Mouse (Mus musculus) intestine, embryonic 16.5 days (tissue): ENCODE results near the gene Gm21983. TPM values are rescaled to one million over a fixed set of nuclear protein-coding genes. Genes with fewer than 3 reads are reported as not detected.

Source experiments
- ATAC-seq: fragments of 200-750 bp; cut with Nextera tagmentation; 2 replicates; pipeline ENCODE4 v1.8.0; 2017; ENCODE audit warnings: moderate TSS enrichment, moderate library complexity
- H3K27ac ChIP-seq: fragments of 300-500 bp; sonication (generic); 2 replicates; pipeline ENCODE4 v1.5.1; 2014; ENCODE audit warnings: mild to moderate bottlenecking, low read length
- H3K27me3 ChIP-seq: fragments of 300-500 bp; sonication (generic); replicated peaks from 2 replicates; pipeline ENCODE4 v1.6.1; 2014; ENCODE audit warnings: low read length, control low read depth, mixed read lengths; ENCODE audit not compliant: control insufficient read depth, insufficient read depth
- H3K36me3 ChIP-seq: fragments of 300-500 bp; sonication (generic); 2 replicates; pipeline ENCODE4 v1.6.1; 2014; ENCODE audit warnings: low read length, control low read depth; ENCODE audit not compliant: control insufficient read depth, insufficient read depth
- H3K4me1 ChIP-seq: fragments of 300-500 bp; sonication (generic); 2 replicates; pipeline ENCODE4 v1.6.1; 2014; ENCODE audit warnings: low read length, control low read depth, mixed read lengths; ENCODE audit not compliant: control insufficient read depth, insufficient read depth
- H3K4me2 ChIP-seq: fragments of 300-500 bp; sonication (generic); 2 replicates; pipeline ENCODE4 v1.6.1; 2014; ENCODE audit warnings: low read depth, low read length, control low read depth
- H3K4me3 ChIP-seq: fragments of 300-500 bp; sonication (generic); 2 replicates; pipeline ENCODE4 v1.5.1; 2014; ENCODE audit warnings: mild to moderate bottlenecking, low read length
- H3K9ac ChIP-seq: fragments of 300-500 bp; sonication (generic); 2 replicates; pipeline ENCODE4 v1.6.1; 2014; ENCODE audit warnings: low read depth, low read length
- H3K9me3 ChIP-seq: fragments of 300-500 bp; sonication (generic); 2 replicates; pipeline ENCODE4 v1.6.1; 2016; ENCODE audit warnings: low read length, control low read depth; ENCODE audit not compliant: control insufficient read depth
- WGBS: fragments of 180-500 bp; shearing (Covaris S2); extraction: QIAGEN DNeasy Blood & Tissue Kit; methylation state at CpG from one replicate; pipeline ENCODE4 v1.1.7; 2014; 5-methylcytosine and 5-hydroxymethylcytosine counted together
- polyA plus RNA-seq: library from polyadenylated mRNA; unstranded; fragments of >200 nt; fragmentation: Nextera tagmentation; extraction: Ambion mirVana; gene quantifications from 2 replicates; pipeline ENCODE4 v1.2.1, GENCODE M21; 2015

The Gm21983 gene
- polyA plus RNA-seq = not detected in 2 replicates

- H3K27ac ChIP-seq = peak within 1 kb of the TSS; percentile 37; the same call in 1 of the 2 replicates
- WGBS = 66% methylated on average over 14 of the region's 14 CpGs
- H3K9me3 ChIP-seq = no peaks in the 10 kb centered on the region
- no peak within 1 kb of the TSS for H3K4me2 ChIP-seq
- H3K36me3 ChIP-seq = peaks cover 14% of the 10 kb centered on the region
- no peak within 1 kb of the TSS for H3K9ac ChIP-seq
- no peaks in the 10 kb centered on the region for H3K27me3 ChIP-seq
- H3K4me1 ChIP-seq = peaks cover 11% of the 10 kb centered on the region
- ATAC-seq = no peak
- no peak within 1 kb of the TSS for H3K4me3 ChIP-seq
Measured at GRCm38 (mm10) chr7:27180837-27181695, at the start of gene Gm21983, which contains the start of gene Mia. Gm21983 (minus strand) TSS chr7:27181086. Mia (minus strand) TSS chr7:27181157.

GRCm38 (mm10) chr7:27228865-27229264 is 48.0 kb upstream of the Gm21983 start:
- WGBS = 11% methylated on average over 6 of the region's 6 CpGs
- Histone ChIP-seq H3K4me3 (peak overlapping the region; percentile 86), H3K27me3 (no peaks in the 10 kb centered on the region), H3K4me1 (peaks cover 46% of the 10 kb centered on the region), H3K36me3 (no peaks in the 10 kb centered on the region), H3K4me2 (peak overlapping the region; percentile 86), H3K9me3 (no peaks in the 10 kb centered on the region), H3K27ac (peak overlapping the region; percentile 91), H3K9ac (peak overlapping the region; percentile 97)
- ATAC-seq = no peak

DNA sequence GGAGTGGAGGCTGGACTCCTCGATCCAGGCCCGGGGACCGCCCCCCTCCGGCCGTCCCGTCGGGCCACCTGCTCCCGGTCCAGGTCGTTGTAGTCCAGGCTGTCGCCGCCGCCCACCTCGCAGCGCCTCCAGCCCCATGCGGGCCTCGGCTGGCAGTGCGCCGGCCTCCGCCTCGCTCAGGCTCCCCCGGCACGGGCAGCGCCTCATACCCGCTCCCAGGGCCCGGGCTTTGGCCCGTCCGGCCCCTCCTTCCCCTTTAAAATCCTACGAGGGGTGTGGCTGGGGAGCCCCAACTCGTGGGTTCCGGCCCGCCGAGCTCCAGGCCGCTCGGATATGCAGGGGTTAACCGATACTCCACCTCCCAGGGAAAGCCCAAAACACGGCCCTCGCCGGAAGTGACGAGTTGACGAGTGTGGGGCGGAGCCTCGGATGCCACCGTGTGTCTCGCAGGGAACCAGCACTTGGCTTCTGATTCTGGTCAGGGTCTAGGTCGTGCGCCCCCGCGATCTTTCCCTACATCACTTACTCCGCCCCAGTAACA is 47.5 kb upstream of the Gm21983 start, which contains the start of gene Itpkc:
Gene Itpkc, minus strand, starts transcription at position 381 of the 541 bp plus-strand sequence.
- under 1% methylated on average over 49 of the region's 49 CpGs for whole genome bisulfite sequencing
- Histone ChIP-seq H3K4me1 (peaks cover 46% of the 10 kb centered on the region), H3K27ac (peak within 1 kb of the TSS; percentile 91), H3K9ac (peak within 1 kb of the TSS; percentile 97), H3K36me3 (no peaks in the 10 kb centered on the region), H3K4me3 (peak within 1 kb of the TSS; percentile 86), H3K27me3 (no peaks in the 10 kb centered on the region), H3K9me3 (no peaks in the 10 kb centered on the region), H3K4me2 (peak within 1 kb of the TSS; percentile 86)
- ATAC-seq = peak; percentile 76

DNA sequence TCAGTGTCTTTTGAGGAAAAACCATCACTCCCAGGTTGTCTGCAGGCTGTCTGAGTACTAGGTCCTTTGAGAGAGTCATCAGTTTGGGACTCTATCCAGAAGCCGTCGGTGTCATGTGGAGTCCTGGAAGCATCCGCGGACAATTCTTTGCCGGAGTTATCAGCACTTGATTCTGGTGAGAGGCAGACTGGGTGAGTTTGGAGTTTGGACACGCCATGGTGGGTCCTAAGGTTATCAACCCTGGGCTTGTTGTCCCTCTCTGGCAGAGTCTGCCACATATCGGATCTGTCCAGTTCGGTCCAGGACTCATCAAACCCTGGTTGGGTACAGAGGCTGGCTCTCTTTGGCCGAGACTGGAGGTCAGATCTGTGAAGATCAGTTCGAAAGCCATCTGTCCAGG is 46.8 kb upstream of the Gm21983 start:
- no peak for ATAC-seq
- H3K4me1 ChIP-seq = peaks cover 48% of the 10 kb centered on the region
- WGBS = under 1% methylated on average over 10 of the region's 10 CpGs
- no peaks in the 10 kb centered on the region for H3K9me3 ChIP-seq
- H3K9ac ChIP-seq = peak overlapping the region; percentile 97
- peak overlapping the region; percentile 86 for H3K4me2 ChIP-seq
- peak overlapping the region; percentile 86 for H3K4me3 ChIP-seq
- no peaks in the 10 kb centered on the region for H3K27me3 ChIP-seq
- H3K36me3 ChIP-seq = no peaks in the 10 kb centered on the region
- H3K27ac ChIP-seq = peak overlapping the region; percentile 91

DNA sequence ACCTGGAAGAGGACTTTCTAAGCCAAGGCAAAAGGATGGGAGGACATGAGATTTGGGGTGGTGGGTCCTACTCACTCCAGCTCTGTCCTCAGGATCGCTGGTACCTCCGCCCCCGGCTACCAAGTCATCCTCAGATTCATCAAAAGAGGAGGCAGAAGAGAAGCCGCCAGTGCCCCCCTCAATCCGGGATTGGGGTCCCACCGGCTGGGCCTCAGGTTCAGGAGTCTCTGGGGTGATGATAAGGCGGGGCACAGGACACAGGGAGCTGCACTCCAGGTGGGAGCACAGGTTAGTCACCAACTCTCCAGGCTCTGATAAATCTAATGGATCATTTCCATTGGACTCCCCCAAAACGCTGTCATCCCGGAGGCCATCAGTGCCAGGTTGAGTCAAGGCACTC is 46.4 kb upstream of the Gm21983 start:
- Histone ChIP-seq H3K9me3 (no peaks in the 10 kb centered on the region), H3K4me3 (peak overlapping the region; percentile 86), H3K4me2 (peak overlapping the region; percentile 86), H3K27me3 (no peaks in the 10 kb centered on the region), H3K9ac (peak overlapping the region; percentile 97), H3K4me1 (peaks cover 49% of the 10 kb centered on the region), H3K36me3 (no peaks in the 10 kb centered on the region), H3K27ac (peak overlapping the region; percentile 91)
- ATAC-seq = no peak
- WGBS = 23% methylated on average over 8 of the region's 9 CpGs

DNA sequence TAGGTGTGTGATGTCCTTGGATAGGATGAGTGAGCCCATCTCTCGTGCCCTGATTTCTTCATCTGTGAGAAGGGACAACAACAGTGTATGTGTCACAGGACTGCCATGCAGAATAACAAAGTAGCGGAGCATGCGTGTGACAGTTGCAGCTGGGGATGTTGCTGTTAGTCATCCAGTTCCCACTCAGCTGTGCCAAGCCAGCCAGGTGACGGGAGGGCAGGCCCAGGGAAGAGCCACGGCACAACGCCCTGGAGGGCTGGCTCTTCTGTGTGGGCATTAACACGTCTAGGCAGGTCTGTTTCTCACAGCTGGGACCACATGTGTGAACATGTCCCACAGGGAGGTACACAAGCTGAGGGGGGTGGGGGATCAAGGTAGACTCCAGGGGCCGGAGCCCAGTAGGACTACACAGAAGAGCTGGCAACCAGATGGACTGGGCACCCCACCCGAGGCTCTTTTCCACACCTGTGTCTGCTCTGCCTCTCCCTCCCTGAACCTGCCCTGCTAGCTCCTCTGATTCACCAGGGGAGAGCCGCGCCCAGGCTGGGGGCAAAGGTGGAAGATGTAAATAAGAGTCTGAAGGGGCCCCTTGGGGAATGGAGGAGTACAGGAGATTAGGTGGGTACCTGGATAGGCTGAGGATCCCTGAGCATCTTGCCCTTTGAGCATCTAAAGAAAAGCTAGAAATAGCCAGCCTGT is 44.1 kb upstream of the Gm21983 start:
- WGBS = 45% methylated on average over 11 of the region's 11 CpGs
- H3K4me1 ChIP-seq = peaks cover 52% of the 10 kb centered on the region

DNA sequence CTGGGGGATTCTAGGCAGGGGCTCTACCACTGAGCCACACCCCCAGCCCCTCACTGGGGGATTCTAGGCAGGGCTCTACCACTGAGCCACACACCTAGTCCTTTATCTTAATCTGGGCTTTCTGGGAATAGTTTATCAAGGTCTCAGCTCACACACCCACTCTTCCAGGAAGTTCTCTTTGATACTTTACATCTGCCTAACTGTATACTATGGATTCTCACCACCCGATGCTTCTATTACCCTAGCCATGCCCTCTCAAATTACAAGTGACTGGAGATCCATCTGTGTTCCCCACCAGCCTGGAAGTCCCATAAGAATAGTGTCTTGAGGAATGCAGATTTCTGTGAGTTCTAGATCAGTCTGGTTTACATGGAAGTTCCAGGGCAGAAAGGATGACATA is 41.7 kb upstream of the Gm21983 start:
- no peaks in the 10 kb centered on the region for H3K27me3 ChIP-seq
- H3K4me1 ChIP-seq = peaks cover 48% of the 10 kb centered on the region
- no peak overlapping the region for H3K4me3 ChIP-seq
- no peak overlapping the region for H3K4me2 ChIP-seq
- ATAC-seq = no peak
- no peak overlapping the region for H3K27ac ChIP-seq
- H3K9me3 ChIP-seq = no peaks in the 10 kb centered on the region
- WGBS = 57% methylated on average over 1 of the region's 1 CpGs
- no peaks in the 10 kb centered on the region; the same call in 1 of the 2 replicates for H3K36me3 ChIP-seq
- no peak overlapping the region for H3K9ac ChIP-seq

More for the DNA sequence above, 44.1 kb upstream of the Gm21983 start:
- H3K27ac ChIP-seq = peak overlapping the region; percentile 87
- H3K27me3 ChIP-seq = no peaks in the 10 kb centered on the region
- ATAC-seq = peak; percentile 83
- no peaks in the 10 kb centered on the region for H3K36me3 ChIP-seq
- H3K4me2 ChIP-seq = peak overlapping the region; percentile 86
- H3K4me3 ChIP-seq = peak overlapping the region; percentile 86
- H3K9me3 ChIP-seq = no peaks in the 10 kb centered on the region
- H3K9ac ChIP-seq = peak overlapping the region; percentile 62

- Histone ChIP-seq H3K27ac (no peak overlapping the region), H3K36me3 (peaks cover under 1% of the 10 kb centered on the region), H3K9me3 (no peaks in the 10 kb centered on the region), H3K4me2 (no peak overlapping the region), H3K9ac (no peak overlapping the region), H3K4me3 (no peak overlapping the region), H3K4me1 (peaks cover 43% of the 10 kb centered on the region), H3K27me3 (no peaks in the 10 kb centered on the region)
- WGBS = 62% methylated on average over 6 of the region's 6 CpGs
- no peak for ATAC-seq
Measured at GRCm38 (mm10) chr7:27221939-27222338, 41.1 kb upstream of the Gm21983 start.

- Histone ChIP-seq H3K4me3 (no peak overlapping the region), H3K9ac (no peak overlapping the region), H3K27me3 (no peaks in the 10 kb centered on the region), H3K27ac (no peak overlapping the region), H3K36me3 (peaks cover 8% of the 10 kb centered on the region), H3K4me1 (peaks cover 25% of the 10 kb centered on the region), H3K4me2 (no peak overlapping the region), H3K9me3 (no peaks in the 10 kb centered on the region)
- WGBS = 71% methylated on average over 11 of the region's 11 CpGs
- no peak for ATAC-seq
Measured at GRCm38 (mm10) chr7:27219937-27220336, 39.1 kb upstream of the Gm21983 start.
